Mouse (Mus musculus): Measurements from ENCODE around the gene Nxn. TPM values are rescaled to one million over a fixed set of nuclear protein-coding genes. Genes with fewer than 3 reads are reported as not detected.

Nxn gene
- polyA plus RNA-seq, 1 experiment, result 10.6 TPM

GRCm38 (mm10) chr11:76385746-76386145 lies 13.2 kb downstream of the Nxn start:
- Histone ChIP-seq H3K4me3 (ENCODE audit: insufficient read depth, low read depth, low read length) (no peak overlapping the region), H3K27me3 (replicated peaks; ENCODE audit: control insufficient read depth, insufficient read depth, low read length) (no peaks in the 10 kb centered on the region), H3K4me1 (ENCODE audit: control insufficient read depth, insufficient read depth, low read length) (no peaks in the 10 kb centered on the region), H3K27ac (ENCODE audit: insufficient read depth, low read depth, low read length) (no peak overlapping the region), H3K36me3 (ENCODE audit: control insufficient read depth, insufficient read depth, low read length) (no peaks in the 10 kb centered on the region)
- WGBS, result 86% methylated on average over 3 of the region's 3 CpGs
- DNase-seq, result no peak
- no peak for TF ChIP-seq CTCF (conservative IDR thresholded peaks at IDR 0.05; ENCODE audit: insufficient read depth, insufficient read length, low read depth, low read length)
- no peak for TF ChIP-seq POLR2A (IDR thresholded peaks at IDR 0.05; ENCODE audit: low read depth, low read length)

- DNase-seq, result no peak
- TF ChIP-seq POLR2A (IDR thresholded peaks at IDR 0.05; ENCODE audit: low read depth, low read length), result no peak
- no peak for TF ChIP-seq CTCF (conservative IDR thresholded peaks at IDR 0.05; ENCODE audit: insufficient read depth, insufficient read length, low read depth, low read length)
- WGBS, result 89% methylated on average over 4 of the region's 4 CpGs
- H3K36me3 ChIP-seq (ENCODE audit: control insufficient read depth, insufficient read depth, low read length), result no peaks in the 10 kb centered on the region
- H3K27ac ChIP-seq (ENCODE audit: insufficient read depth, low read depth, low read length), result no peak overlapping the region
- no peaks in the 10 kb centered on the region for H3K4me1 ChIP-seq (ENCODE audit: control insufficient read depth, insufficient read depth, low read length)
- no peaks in the 10 kb centered on the region for H3K27me3 ChIP-seq (replicated peaks; ENCODE audit: control insufficient read depth, insufficient read depth, low read length)
- no peak overlapping the region for H3K4me3 ChIP-seq (ENCODE audit: insufficient read depth, low read depth, low read length)
Measured at GRCm38 (mm10) chr11:76385017-76385416, 13.9 kb downstream of the Nxn start.

GRCm38 (mm10) chr11:76384307-76384706 lies 14.6 kb downstream of the Nxn start:
- no peaks in the 10 kb centered on the region for H3K27me3 ChIP-seq (replicated peaks; ENCODE audit: control insufficient read depth, insufficient read depth, low read length)
- no peak overlapping the region for H3K27ac ChIP-seq (ENCODE audit: insufficient read depth, low read depth, low read length)
- H3K36me3 ChIP-seq (ENCODE audit: control insufficient read depth, insufficient read depth, low read length), result no peaks in the 10 kb centered on the region
- DNase-seq, result no peak
- TF ChIP-seq CTCF (conservative IDR thresholded peaks at IDR 0.05; ENCODE audit: insufficient read depth, insufficient read length, low read depth, low read length) (no peak), POLR2A (IDR thresholded peaks at IDR 0.05; ENCODE audit: low read depth, low read length) (no peak)
- 87% methylated on average over 5 of the region's 5 CpGs for WGBS
- H3K4me3 ChIP-seq (ENCODE audit: insufficient read depth, low read depth, low read length), result no peak overlapping the region
- H3K4me1 ChIP-seq (ENCODE audit: control insufficient read depth, insufficient read depth, low read length), result 0 out of 2 replicates have a peak, but pooled peaks cover 2% of the 10 kb centered on the region

GRCm38 (mm10) chr11:76382711-76383324 lies 16.1 kb downstream of the Nxn start:
- WGBS, result 78% methylated on average over 13 of the region's 13 CpGs
- Histone ChIP-seq H3K4me3 (ENCODE audit: insufficient read depth, low read depth, low read length) (no peak overlapping the region), H3K4me1 (ENCODE audit: control insufficient read depth, insufficient read depth, low read length) (0 out of 2 replicates have a peak, but pooled peaks cover 3% of the 10 kb centered on the region), H3K27ac (ENCODE audit: insufficient read depth, low read depth, low read length) (no peak overlapping the region), H3K27me3 (replicated peaks; ENCODE audit: control insufficient read depth, insufficient read depth, low read length) (no peaks in the 10 kb centered on the region), H3K36me3 (ENCODE audit: control insufficient read depth, insufficient read depth, low read length) (no peaks in the 10 kb centered on the region)
- no peak for DNase-seq
- TF ChIP-seq POLR2A (IDR thresholded peaks at IDR 0.05; ENCODE audit: low read depth, low read length) (no peak), CTCF (conservative IDR thresholded peaks at IDR 0.05; ENCODE audit: insufficient read depth, insufficient read length, low read depth, low read length) (no peak)

GRCm38 (mm10) chr11:76381201-76381885 lies 17.6 kb downstream of the Nxn start:
- TF ChIP-seq CTCF (conservative IDR thresholded peaks at IDR 0.05; ENCODE audit: insufficient read depth, insufficient read length, low read depth, low read length) (no peak), POLR2A (IDR thresholded peaks at IDR 0.05; ENCODE audit: low read depth, low read length) (no peak)
- Histone ChIP-seq H3K27ac (ENCODE audit: insufficient read depth, low read depth, low read length) (no peak overlapping the region; the same call in 1 of the 2 replicates), H3K4me1 (ENCODE audit: control insufficient read depth, insufficient read depth, low read length) (0 out of 2 replicates have a peak, but pooled peaks cover 3% of the 10 kb centered on the region), H3K27me3 (replicated peaks; ENCODE audit: control insufficient read depth, insufficient read depth, low read length) (no peaks in the 10 kb centered on the region), H3K4me3 (ENCODE audit: insufficient read depth, low read depth, low read length) (no peak overlapping the region), H3K36me3 (ENCODE audit: control insufficient read depth, insufficient read depth, low read length) (no peaks in the 10 kb centered on the region)
- DNase-seq, result no peak
- 68% methylated on average over 15 of the region's 15 CpGs for WGBS

GRCm38 (mm10) chr11:76379921-76380544 lies 18.9 kb downstream of the Nxn start:
- DNase-seq, result peak; percentile 90
- TF ChIP-seq CTCF (conservative IDR thresholded peaks at IDR 0.05; ENCODE audit: insufficient read depth, insufficient read length, low read depth, low read length) (no peak), POLR2A (IDR thresholded peaks at IDR 0.05; ENCODE audit: low read depth, low read length) (no peak)
- Histone ChIP-seq H3K4me3 (ENCODE audit: insufficient read depth, low read depth, low read length) (no peak overlapping the region), H3K4me1 (ENCODE audit: control insufficient read depth, insufficient read depth, low read length) (0 out of 2 replicates have a peak, but pooled peaks cover 3% of the 10 kb centered on the region), H3K27ac (ENCODE audit: insufficient read depth, low read depth, low read length) (peak overlapping the region; percentile 66; the same call in 1 of the 2 replicates), H3K36me3 (ENCODE audit: control insufficient read depth, insufficient read depth, low read length) (no peaks in the 10 kb centered on the region), H3K27me3 (replicated peaks; ENCODE audit: control insufficient read depth, insufficient read depth, low read length) (no peaks in the 10 kb centered on the region)
- 39% methylated on average over 11 of the region's 11 CpGs for WGBS

- TF ChIP-seq CTCF (conservative IDR thresholded peaks at IDR 0.05; ENCODE audit: insufficient read depth, insufficient read length, low read depth, low read length), result no peak
- no peak for TF ChIP-seq POLR2A (IDR thresholded peaks at IDR 0.05; ENCODE audit: low read depth, low read length)
- no peaks in the 10 kb centered on the region for H3K36me3 ChIP-seq (ENCODE audit: control insufficient read depth, insufficient read depth, low read length)
- no peak overlapping the region for H3K4me3 ChIP-seq (ENCODE audit: insufficient read depth, low read depth, low read length)
- no peaks in the 10 kb centered on the region for H3K27me3 ChIP-seq (replicated peaks; ENCODE audit: control insufficient read depth, insufficient read depth, low read length)
- no peak overlapping the region for H3K27ac ChIP-seq (ENCODE audit: insufficient read depth, low read depth, low read length)
- 94% methylated on average over 3 of the region's 3 CpGs for WGBS
- peaks cover 7% of the 10 kb centered on the region; the same call in 1 of the 2 replicates for H3K4me1 ChIP-seq (ENCODE audit: control insufficient read depth, insufficient read depth, low read length)
- DNase-seq, result no peak
Measured at GRCm38 (mm10) chr11:76376425-76376824, 22.5 kb downstream of the Nxn start.

Measured in kidney, adult 2 months (tissue).